Mouse (Mus musculus): ENCODE data around the gene 2310050C09Rik. TPM values are rescaled to one million over a fixed set of nuclear protein-coding genes. Genes with fewer than 3 reads are reported as not detected.
A peak's percentile ranks its signal among the peaks of the same experiment; 100 is the strongest.

The 2310050C09Rik gene
- not detected for total RNA-seq (2021)
- long read RNA-seq, experiment 1 = 0 reads
- long read RNA-seq, experiment 2 = 0 reads

GRCm38 (mm10) chr3:92870116-92870515, at the start of gene 2310050C09Rik:
TSS of gene 2310050C09Rik (minus strand) at chr3:92870216.
- DNase-seq (ENCODE audit: low spot score in 2 of 2) = no peak

GRCm38 (mm10) chr3:92907571-92907970, 37.6 kb upstream of the 2310050C09Rik start:
- peak in 1 of 2 experiments; percentile 5 for DNase-seq (ENCODE audit: low spot score in 2 of 2)

- no peak for DNase-seq (ENCODE audit: low spot score in 2 of 2)
Measured at GRCm38 (mm10) chr3:92905182-92905581, 35.2 kb upstream of the 2310050C09Rik start.

GRCm38 (mm10) chr3:92903640-92904039, 33.6 kb upstream of the 2310050C09Rik start:
- peak in 1 of 2 experiments; percentile 9 for DNase-seq (ENCODE audit: low spot score in 2 of 2)

- DNase-seq (ENCODE audit: low spot score in 2 of 2) = peak; percentile 13 to 24
Measured at GRCm38 (mm10) chr3:92902992-92903391, 33.0 kb upstream of the 2310050C09Rik start.

- DNase-seq (ENCODE audit: low spot score in 2 of 2) = no peak
Measured at GRCm38 (mm10) chr3:92894489-92894888, 24.5 kb upstream of the 2310050C09Rik start.

- no peak for DNase-seq (ENCODE audit: low spot score in 2 of 2)
Measured at GRCm38 (mm10) chr3:92894063-92894462, 24.0 kb upstream of the 2310050C09Rik start.

GRCm38 (mm10) chr3:92874180-92874579, 4.2 kb upstream of the 2310050C09Rik start:
- DNase-seq (ENCODE audit: low spot score in 2 of 2) = no peak

- no peak for DNase-seq (ENCODE audit: low spot score in 2 of 2)
Measured at GRCm38 (mm10) chr3:92851186-92851585, 18.8 kb downstream of the 2310050C09Rik start, which contains the start of gene Lce1l. TSS of gene Lce1l (minus strand) at chr3:92851286.

GRCm38 (mm10) chr3:92827108-92827507, 42.9 kb downstream of the 2310050C09Rik start, which contains the start of gene Kprp:
TSS of gene Kprp (minus strand) at chr3:92827247.
- DNase-seq (ENCODE audit: low spot score in 2 of 2) = no peak

- DNase-seq (ENCODE audit: low spot score in 2 of 2) = peak in 1 of 2 experiments; percentile 4
Measured at GRCm38 (mm10) chr3:92825808-92826207, 44.2 kb downstream of the 2310050C09Rik start.

Other genes with a start within 250 kb of the 2310050C09Rik start
- gene Lce6a, start 248.6 kb downstream of the 2310050C09Rik start, total RNA-seq (2021) = not detected
- gene Lce1a1, start 221.9 kb downstream of the 2310050C09Rik start, total RNA-seq (2021) = not detected
- not detected for gene Lce1b, start 213.3 kb downstream of the 2310050C09Rik start, total RNA-seq (2021)
- gene Lce1a2, start 199.9 kb downstream of the 2310050C09Rik start, total RNA-seq (2021) = not detected
- not detected for gene Lce1c, start 191.0 kb downstream of the 2310050C09Rik start, total RNA-seq (2021)
- gene Lce1d, start 183.0 kb downstream of the 2310050C09Rik start, total RNA-seq (2021) = not detected
- gene Lce1e, start 161.1 kb downstream of the 2310050C09Rik start, total RNA-seq (2021) = not detected
- gene Lce1f, start 149.9 kb downstream of the 2310050C09Rik start, total RNA-seq (2021) = not detected
- gene Gm38119, start 131.1 kb downstream of the 2310050C09Rik start, total RNA-seq (2021) = not detected
- gene Lce1g, start 117.9 kb downstream of the 2310050C09Rik start, total RNA-seq (2021) = not detected
- gene Lce1h, start 105.2 kb downstream of the 2310050C09Rik start, total RNA-seq (2021) = not detected
- gene Lce1i, start 91.3 kb downstream of the 2310050C09Rik start, total RNA-seq (2021) = not detected
- not detected for gene Lce1j, start 79.7 kb downstream of the 2310050C09Rik start, total RNA-seq (2021)
- not detected for gene Lce1k, start 62.3 kb downstream of the 2310050C09Rik start, total RNA-seq (2021)
- not detected for gene Kprp, start 43.0 kb downstream of the 2310050C09Rik start, total RNA-seq (2021)
- not detected for gene Lce1l, start 18.9 kb downstream of the 2310050C09Rik start, total RNA-seq (2021)
- gene Lce3a, start 56.0 kb upstream of the 2310050C09Rik start, total RNA-seq (2021) = not detected
- gene Lce3b, start 62.8 kb upstream of the 2310050C09Rik start, total RNA-seq (2021) = not detected
- gene Lce3c, start 74.3 kb upstream of the 2310050C09Rik start, total RNA-seq (2021) = not detected
- not detected for gene Lce3d, start 87.2 kb upstream of the 2310050C09Rik start, total RNA-seq (2021)
- not detected for gene Lce3e, start 96.8 kb upstream of the 2310050C09Rik start, total RNA-seq (2021)
- gene Lce3f, start 122.0 kb upstream of the 2310050C09Rik start, total RNA-seq (2021) = not detected
- gene Crct1, start 145.5 kb upstream of the 2310050C09Rik start, total RNA-seq (2021) = not detected
- not detected for gene Lce1m, start 148.8 kb upstream of the 2310050C09Rik start, total RNA-seq (2021)
- not detected for gene Gm4858, start 198.6 kb upstream of the 2310050C09Rik start, total RNA-seq (2021)